Comparison of ENCODE assay signal across 8 mouse cellular contexts in genomic region chr8:94214252-94215173, GRCm38 (mm10). TPM values are rescaled to one million over a fixed set of nuclear protein-coding genes. Genes with fewer than 3 reads are reported as not detected.
A peak's percentile ranks its signal among the peaks of the same experiment; 100 is the strongest.
DNase-seq lines count a peak whose midpoint lies in the region; ATAC-seq and TF ChIP-seq lines count a peak whose summit lies in the region.

Gene Nup93 (plus strand): TSS chr8:94214564.

- peak within 1 kb of the TSS; percentile 70 for H3K4me2 ChIP-seq in embryonic facial prominence, embryonic 14.5 days (ENCODE audit: low read depth, low read length)
- peak within 1 kb of the TSS; percentile 89 for H3K4me2 ChIP-seq in limb, embryonic 13.5 days (replicated peaks)
- peak within 1 kb of the TSS; percentile 71 for H3K4me2 ChIP-seq in midbrain, embryonic 16.5 days (ENCODE audit: low read length)

- DNase-seq in 3T3-L1 (ENCODE audit: low read depth, low spot score) = peak; percentile 99
- peak; percentile 96 to 97 for DNase-seq in adrenal gland, postnatal 4 days (ENCODE audit: low spot score in 2 of 2)
- peak; percentile 99 for DNase-seq in embryonic facial prominence, embryonic 14.5 days (ENCODE audit: low spot score)
- peak; percentile 96 to 98 for DNase-seq in heart, adult 2 months
- peak; percentile 99 to 100 for DNase-seq in kidney, adult 8-10 months
- peak; percentile 89 to 96 for DNase-seq in spleen, postnatal 10 days (ENCODE audit: low spot score in 2 of 2)

- ATAC-seq in embryonic facial prominence, embryonic 14.5 days (ENCODE audit: low read depth) = peak; percentile 98
- peak; percentile 97 for ATAC-seq in limb, embryonic 13.5 days (ENCODE audit: low FRiP score, low read depth)
- ATAC-seq in midbrain, embryonic 16.5 days = peak; percentile 95

- H3K27me3 ChIP-seq in embryonic facial prominence, embryonic 14.5 days (replicated peaks; ENCODE audit: control insufficient read depth, insufficient read depth, low read length) = no peaks in the 10 kb centered on the region
- no peaks in the 10 kb centered on the region for H3K27me3 ChIP-seq in heart, adult 2 months (ENCODE audit: control insufficient read depth, insufficient read depth, low read length)
- H3K27me3 ChIP-seq in limb, embryonic 13.5 days = no peaks in the 10 kb centered on the region
- no peaks in the 10 kb centered on the region for H3K27me3 ChIP-seq in midbrain, embryonic 16.5 days (ENCODE audit: control insufficient read depth, insufficient read depth, low read depth, low read length)

- 2% methylated on average over 32 of the region's 68 CpGs for WGBS in embryonic facial prominence, embryonic 14.5 days
- WGBS in heart, adult 2 months = under 1% methylated on average over 68 of the region's 68 CpGs
- WGBS in limb, embryonic 13.5 days = under 1% methylated on average over 68 of the region's 68 CpGs
- under 1% methylated on average over 64 of the region's 68 CpGs for WGBS in midbrain, embryonic 16.5 days

- H3K4me1 ChIP-seq in embryonic facial prominence, embryonic 14.5 days (ENCODE audit: control insufficient read depth, insufficient read depth, low read length) = no peaks in the 10 kb centered on the region; the same call in 1 of the 2 replicates
- H3K4me1 ChIP-seq in heart, adult 2 months (ENCODE audit: control insufficient read depth, insufficient read depth, low read length) = peaks cover 3% of the 10 kb centered on the region
- H3K4me1 ChIP-seq in limb, embryonic 13.5 days = peaks cover 20% of the 10 kb centered on the region
- peaks cover 20% of the 10 kb centered on the region for H3K4me1 ChIP-seq in midbrain, embryonic 16.5 days (ENCODE audit: control insufficient read depth, insufficient read depth, low read length)

- H3K36me3 ChIP-seq in embryonic facial prominence, embryonic 14.5 days (ENCODE audit: control insufficient read depth, insufficient read depth, low read length) = no peaks in the 10 kb centered on the region
- H3K36me3 ChIP-seq in heart, adult 2 months (ENCODE audit: control insufficient read depth, insufficient read depth, low read length) = no peaks in the 10 kb centered on the region
- H3K36me3 ChIP-seq in limb, embryonic 13.5 days = no peaks in the 10 kb centered on the region
- H3K36me3 ChIP-seq in midbrain, embryonic 16.5 days (ENCODE audit: control insufficient read depth, insufficient read depth, low read length) = no peaks in the 10 kb centered on the region

- H3K27ac ChIP-seq in embryonic facial prominence, embryonic 14.5 days (replicated peaks; ENCODE audit: low read depth, low read length) = peak within 1 kb of the TSS; percentile 65; the same call in 1 of the 2 replicates
- H3K27ac ChIP-seq in heart, adult 2 months = peak within 1 kb of the TSS; percentile 82
- H3K27ac ChIP-seq in limb, embryonic 13.5 days = 0 out of 2 replicates have a peak within 1 kb of the TSS, but pooled peaks have one; percentile 40
- H3K27ac ChIP-seq in midbrain, embryonic 16.5 days (ENCODE audit: low read length) = peak within 1 kb of the TSS; percentile 76

- peak; percentile 42 for TF ChIP-seq CTCF in heart, adult 2 months (IDR thresholded peaks at IDR 0.05)

- H3K9ac ChIP-seq in embryonic facial prominence, embryonic 14.5 days (ENCODE audit: low read depth, low read length) = peak within 1 kb of the TSS; percentile 84
- H3K9ac ChIP-seq in heart, adult 2 months (ENCODE audit: low read depth, low read length) = peak within 1 kb of the TSS; percentile 82
- peak within 1 kb of the TSS; percentile 79 for H3K9ac ChIP-seq in limb, embryonic 13.5 days
- H3K9ac ChIP-seq in midbrain, embryonic 16.5 days (ENCODE audit: low read depth, low read length) = peak within 1 kb of the TSS; percentile 81

- intact Hi-C loops in heart, adult 2 months (cut with DNase I) = loop anchor here (5.0 kb wide), 1 partner anchor 117 kb away; the partner anchor contains the start of gene Bbs2

- no peaks in the 10 kb centered on the region for H3K79me2 ChIP-seq in heart, adult 2 months (replicated peaks; ENCODE audit: control insufficient read depth, insufficient read depth, low read length)

- H3K4me3 ChIP-seq in embryonic facial prominence, embryonic 14.5 days (ENCODE audit: low read depth, low read length) = peak within 1 kb of the TSS; percentile 85
- H3K4me3 ChIP-seq in heart, adult 2 months = peak within 1 kb of the TSS; percentile 92
- peak within 1 kb of the TSS; percentile 83 for H3K4me3 ChIP-seq in limb, embryonic 13.5 days
- H3K4me3 ChIP-seq in midbrain, embryonic 16.5 days (ENCODE audit: low read depth, low read length) = peak within 1 kb of the TSS; percentile 68

- H3K9me3 ChIP-seq in embryonic facial prominence, embryonic 14.5 days (ENCODE audit: control insufficient read depth, low read length) = no peaks in the 10 kb centered on the region
- no peaks in the 10 kb centered on the region for H3K9me3 ChIP-seq in limb, embryonic 13.5 days
- no peaks in the 10 kb centered on the region for H3K9me3 ChIP-seq in midbrain, embryonic 16.5 days (replicated peaks; ENCODE audit: control insufficient read depth, low read length, poor library complexity, severe bottlenecking)

- TF ChIP-seq POLR2A in heart, adult 2 months (IDR thresholded peaks at IDR 0.05; ENCODE audit: insufficient read depth, low read depth, low read length) = peak; percentile 96

- TF ChIP-seq EP300 in heart, adult 2 months (IDR thresholded peaks at IDR 0.05; ENCODE audit: insufficient read depth, low read depth, low read length) = peak; percentile 76

RNA-seq across cellular contexts. Expression of gene Nup93, which starts in this region (rescaled TPM):
- total RNA-seq in adrenal gland, postnatal 4 days (2021) = 10 to 100 TPM; 33.3 to 33.8 TPM
- polyA plus RNA-seq in embryonic facial prominence, embryonic 14.5 days (2014; fragmentation: Nextera tagmentation; extraction: Ambion mirVana) = 60.9 and 77.0 TPM in 2 replicates
- 10 to 100 TPM; 13.7 to 15.5 TPM for total RNA-seq in heart, adult 2 months (2021)
- 11.7 and 18.4 TPM in 2 replicates for polyA plus RNA-seq in heart, adult 2 months (2012; rRNA removed)
- polyA plus RNA-seq in limb, embryonic 13.5 days (2015; fragmentation: Nextera tagmentation; extraction: Ambion mirVana) = 93.7 and 99.2 TPM in 2 replicates
- 58.6 and 59.1 TPM in 2 replicates for polyA plus RNA-seq in midbrain, embryonic 16.5 days (2015; fragmentation: Nextera tagmentation; extraction: Ambion mirVana)

Comparison
In these comparisons a context has a peak if more than half of its experiments do, and no peak if none do; other contexts are left out.
1. Peak in every context shown above with its lines: DNase-seq, ATAC-seq, H3K4me3 ChIP-seq and H3K27ac ChIP-seq.